Mouse (Mus musculus) embryonic facial prominence, embryonic 10.5 days (tissue): ENCODE results near the gene Sepsecs. TPM values are rescaled to one million over a fixed set of nuclear protein-coding genes. Genes with fewer than 3 reads are reported as not detected.

ENCODE experiments used
- DNase-seq: peaks from one replicate; pipeline ENCODE4 v3.0.0-alpha.2; 2017; ENCODE audit warnings: low spot score
- H3K27ac ChIP-seq: fragments of 300-500 bp; sonication (generic); replicated peaks from 2 replicates; pipeline ENCODE4 v1.5.1; 2016; ENCODE audit warnings: mild to moderate bottlenecking
- H3K27me3 ChIP-seq: fragments of 300-500 bp; sonication (generic); replicated peaks from 2 replicates; pipeline ENCODE4 v1.6.1; 2016; ENCODE audit warnings: low read depth, mild to moderate bottlenecking; ENCODE audit not compliant: poor library complexity, severe bottlenecking
- H3K36me3 ChIP-seq: fragments of 300-500 bp; sonication (generic); replicated peaks from 2 replicates; pipeline ENCODE4 v1.6.1; 2016; ENCODE audit warnings: mild to moderate bottlenecking, moderate library complexity
- H3K4me1 ChIP-seq: fragments of 300-500 bp; sonication (generic); 2 replicates; pipeline ENCODE4 v1.6.1; 2016
- H3K4me3 ChIP-seq: fragments of 300-500 bp; sonication (generic); 2 replicates; pipeline ENCODE4 v1.5.1; 2016; ENCODE audit warnings: mild to moderate bottlenecking, moderate library complexity
- H3K9me3 ChIP-seq: fragments of 300-500 bp; sonication (generic); 2 replicates; pipeline ENCODE4 v1.6.1; 2016; ENCODE audit warnings: mild to moderate bottlenecking
- WGBS: fragments of 180-500 bp; shearing (Covaris S2); methylation state at CpG from one replicate; pipeline ENCODE4 v1.1.7; 2016; 5-methylcytosine and 5-hydroxymethylcytosine counted together
- polyA plus RNA-seq: library from polyadenylated mRNA; unstranded; fragments of >200 nt; fragmentation: Nextera tagmentation; extraction: Ambion mirVana; gene quantifications from 2 replicates; pipeline ENCODE4 v1.2.1, GENCODE M21; 2016

Sepsecs gene
- polyA plus RNA-seq, 1 experiment from 2014 or later = 9.3 TPM

DNA sequence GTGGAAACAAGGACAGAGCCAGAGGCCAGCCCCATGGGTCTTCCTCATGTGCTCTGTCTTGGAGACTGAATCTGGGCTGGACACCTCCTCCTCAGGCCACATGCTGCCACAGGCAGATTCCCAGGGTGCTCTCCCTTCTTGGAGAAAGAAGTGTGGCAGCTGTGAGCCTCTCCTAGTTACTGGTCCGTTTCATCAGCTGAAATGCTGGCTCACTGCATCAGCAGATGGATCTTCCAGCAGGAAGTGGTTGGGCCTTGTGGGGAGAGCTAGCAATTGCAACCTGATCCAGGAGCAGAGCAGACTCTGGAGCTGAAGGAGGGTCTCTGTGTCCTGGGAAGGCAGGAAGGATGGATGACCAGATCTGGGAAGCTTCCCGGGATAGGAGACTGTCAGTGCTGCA lies 53.0 kb downstream of the Sepsecs start:
- peaks cover 32% of the 10 kb centered on the region for H3K27me3 ChIP-seq
- peaks cover 29% of the 10 kb centered on the region for H3K4me1 ChIP-seq
- 19% methylated on average over 2 of the region's 2 CpGs for WGBS
- H3K9me3 ChIP-seq = no peaks in the 10 kb centered on the region
- H3K4me3 ChIP-seq = no peak overlapping the region
- peak; percentile 39 for DNase-seq
- H3K27ac ChIP-seq = 0 out of 2 replicates have a peak overlapping the region, but pooled peaks have one; percentile 41
- H3K36me3 ChIP-seq = no peaks in the 10 kb centered on the region

DNA sequence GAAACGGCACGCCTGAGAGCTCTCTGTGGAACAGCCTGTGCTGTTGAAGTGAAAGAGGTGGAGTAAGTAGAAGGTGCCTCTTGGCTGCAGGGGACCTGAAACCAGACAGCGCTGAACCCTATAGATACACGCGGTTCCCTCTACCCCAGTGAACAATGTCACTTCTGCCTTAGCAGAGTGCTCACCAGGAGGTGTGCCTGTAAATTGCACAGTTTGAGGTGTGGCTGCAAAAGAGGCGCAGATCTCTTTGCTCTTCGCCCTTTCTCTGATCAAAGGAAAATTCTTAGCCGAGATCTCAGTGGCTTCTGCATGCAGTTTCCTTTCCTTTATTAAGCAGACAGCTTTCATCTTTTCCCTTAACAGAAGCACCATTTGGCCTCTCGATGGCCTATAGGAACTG lies 54.1 kb downstream of the Sepsecs start:
- H3K4me3 ChIP-seq = no peak overlapping the region
- H3K4me1 ChIP-seq = peaks cover 29% of the 10 kb centered on the region
- peaks cover 32% of the 10 kb centered on the region for H3K27me3 ChIP-seq
- H3K27ac ChIP-seq = no peak overlapping the region
- WGBS = 75% methylated on average over 9 of the region's 9 CpGs
- H3K9me3 ChIP-seq = no peaks in the 10 kb centered on the region
- H3K36me3 ChIP-seq = no peaks in the 10 kb centered on the region
- DNase-seq = no peak

DNA sequence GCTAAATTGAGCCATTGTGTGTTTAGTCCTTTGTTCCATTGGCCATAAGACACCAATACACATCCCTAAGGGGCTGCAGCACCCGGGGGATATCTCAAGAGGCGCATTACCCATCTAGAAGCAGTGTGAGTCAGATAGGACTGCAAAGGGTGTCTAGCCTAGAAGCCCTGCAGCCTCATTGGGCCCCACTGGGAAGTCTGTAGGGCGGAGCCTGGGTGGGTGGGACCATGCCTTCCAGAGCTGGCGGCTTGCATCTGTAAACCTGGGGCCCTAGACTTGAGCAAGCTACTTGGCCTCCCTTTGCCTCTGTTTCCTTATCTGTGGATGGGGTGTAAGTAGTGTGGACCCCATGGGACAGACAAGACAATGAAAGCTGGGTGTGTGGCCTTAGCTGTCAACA lies 54.8 kb downstream of the Sepsecs start:
- no peaks in the 10 kb centered on the region for H3K9me3 ChIP-seq
- H3K4me1 ChIP-seq = peaks cover 29% of the 10 kb centered on the region
- WGBS = 71% methylated on average over 4 of the region's 4 CpGs
- no peak overlapping the region for H3K27ac ChIP-seq
- no peaks in the 10 kb centered on the region for H3K36me3 ChIP-seq
- DNase-seq = no peak
- H3K4me3 ChIP-seq = no peak overlapping the region
- H3K27me3 ChIP-seq = peaks cover 25% of the 10 kb centered on the region

DNA sequence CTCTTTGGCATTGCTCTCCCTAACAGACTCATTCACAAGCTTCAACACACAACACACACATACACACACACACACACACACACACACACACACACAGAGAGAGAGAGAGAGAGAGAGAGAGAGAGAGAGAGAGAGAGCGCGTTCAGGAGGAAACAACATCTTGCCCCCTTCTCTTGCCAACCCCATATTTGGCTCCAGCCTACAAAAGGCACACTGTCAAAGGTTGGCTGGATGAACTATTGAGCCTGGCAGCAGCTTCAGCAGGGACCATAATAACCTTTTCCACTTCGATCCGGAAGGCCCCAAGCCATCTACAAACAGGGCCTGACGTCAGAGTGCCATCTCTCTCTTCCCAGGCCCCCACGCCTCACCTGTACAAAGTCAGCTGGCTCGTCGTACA lies 56.7 kb downstream of the Sepsecs start:
- Histone ChIP-seq H3K27ac (no peak overlapping the region), H3K4me1 (peaks cover 15% of the 10 kb centered on the region), H3K9me3 (no peaks in the 10 kb centered on the region), H3K36me3 (no peaks in the 10 kb centered on the region), H3K4me3 (no peak overlapping the region), H3K27me3 (peaks cover 11% of the 10 kb centered on the region)
- 91% methylated on average over 8 of the region's 8 CpGs for WGBS
- no peak for DNase-seq

DNA sequence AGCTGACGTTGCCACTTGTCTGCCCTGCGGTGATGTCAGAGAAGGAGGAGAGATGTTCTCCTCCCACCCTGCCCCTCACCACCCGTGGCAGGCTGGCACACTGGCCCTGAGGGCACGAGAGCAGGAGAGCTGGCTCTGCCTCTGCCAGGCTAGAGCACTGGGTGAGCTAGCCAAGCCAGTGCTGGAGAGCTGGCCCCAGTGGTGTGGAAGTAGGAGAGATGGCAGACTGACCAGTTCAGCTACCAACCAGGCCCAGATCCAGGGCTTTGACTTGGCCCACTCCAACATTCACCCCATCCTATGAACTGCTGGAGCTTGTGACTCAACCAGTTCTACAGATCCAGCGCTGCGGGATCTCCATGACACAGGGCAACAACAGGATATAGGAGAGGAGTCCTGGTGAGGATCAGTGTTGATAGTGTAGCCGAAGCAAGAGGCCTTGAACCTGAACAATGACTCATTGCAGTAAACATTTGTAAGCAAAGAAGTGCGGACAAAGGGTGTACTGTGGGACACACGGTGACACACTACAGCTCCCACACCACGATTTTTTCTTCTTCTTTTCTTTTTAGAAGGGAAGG lies 58.1 kb downstream of the Sepsecs start:
- H3K4me1 ChIP-seq = peaks cover 3% of the 10 kb centered on the region
- 0 out of 2 replicates have a peak, but pooled peaks cover 4% of the 10 kb centered on the region for H3K9me3 ChIP-seq
- no peak overlapping the region for H3K4me3 ChIP-seq
- H3K36me3 ChIP-seq = no peaks in the 10 kb centered on the region
- H3K27ac ChIP-seq = no peak overlapping the region
- 78% methylated on average over 10 of the region's 10 CpGs for WGBS
- no peak for DNase-seq
- no peaks in the 10 kb centered on the region for H3K27me3 ChIP-seq

DNA sequence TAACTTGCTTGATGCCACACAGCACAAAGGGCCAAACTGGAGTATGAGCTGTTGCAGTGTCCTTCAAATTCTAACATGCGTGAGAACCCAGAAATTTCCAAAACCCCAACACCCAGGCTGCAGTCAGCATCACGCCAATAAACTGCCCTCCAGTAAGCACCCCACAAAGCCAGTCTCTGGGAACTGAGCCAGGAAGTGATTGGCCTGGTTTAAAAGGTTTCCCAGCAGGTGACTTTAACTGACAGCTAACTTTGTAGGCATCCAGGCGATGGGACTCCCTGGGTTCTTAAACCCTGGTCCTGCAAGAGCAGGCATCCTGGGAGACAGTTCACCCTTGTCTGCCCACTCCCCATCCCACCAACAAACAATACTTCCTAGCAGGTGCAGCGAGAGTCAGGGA lies 59.2 kb downstream of the Sepsecs start:
- H3K9me3 ChIP-seq = 0 out of 2 replicates have a peak, but pooled peaks cover 4% of the 10 kb centered on the region
- no peak overlapping the region for H3K27ac ChIP-seq
- 53% methylated on average over 4 of the region's 4 CpGs for WGBS
- DNase-seq = no peak
- H3K4me3 ChIP-seq = no peak overlapping the region
- H3K4me1 ChIP-seq = no peaks in the 10 kb centered on the region
- no peaks in the 10 kb centered on the region for H3K36me3 ChIP-seq
- H3K27me3 ChIP-seq = no peaks in the 10 kb centered on the region

DNA sequence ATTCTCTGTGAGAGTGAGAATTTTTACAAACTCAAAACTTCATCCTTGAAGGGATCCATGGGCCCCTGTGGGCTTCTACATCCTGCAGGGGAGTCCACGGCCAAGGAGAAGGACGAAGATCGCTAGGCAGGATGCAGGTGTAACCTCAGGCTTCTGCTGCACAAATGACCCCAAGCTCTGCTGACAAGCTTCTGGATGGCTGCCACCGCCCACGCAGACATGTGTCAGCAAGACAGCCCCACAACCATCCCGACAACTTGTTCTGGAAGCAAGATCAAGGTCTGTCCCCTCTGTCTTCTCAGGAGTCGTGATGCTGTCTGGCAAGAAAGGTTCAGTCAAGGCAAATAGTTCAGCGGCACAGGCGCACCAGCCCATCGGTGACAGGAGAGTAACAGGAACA lies 59.8 kb downstream of the Sepsecs start:
- H3K36me3 ChIP-seq = no peaks in the 10 kb centered on the region
- no peak for DNase-seq
- H3K4me1 ChIP-seq = peaks cover 2% of the 10 kb centered on the region
- H3K4me3 ChIP-seq = no peak overlapping the region
- H3K9me3 ChIP-seq = 0 out of 2 replicates have a peak, but pooled peaks cover 4% of the 10 kb centered on the region
- WGBS = 90% methylated on average over 10 of the region's 10 CpGs
- no peak overlapping the region for H3K27ac ChIP-seq
- no peaks in the 10 kb centered on the region for H3K27me3 ChIP-seq

DNA sequence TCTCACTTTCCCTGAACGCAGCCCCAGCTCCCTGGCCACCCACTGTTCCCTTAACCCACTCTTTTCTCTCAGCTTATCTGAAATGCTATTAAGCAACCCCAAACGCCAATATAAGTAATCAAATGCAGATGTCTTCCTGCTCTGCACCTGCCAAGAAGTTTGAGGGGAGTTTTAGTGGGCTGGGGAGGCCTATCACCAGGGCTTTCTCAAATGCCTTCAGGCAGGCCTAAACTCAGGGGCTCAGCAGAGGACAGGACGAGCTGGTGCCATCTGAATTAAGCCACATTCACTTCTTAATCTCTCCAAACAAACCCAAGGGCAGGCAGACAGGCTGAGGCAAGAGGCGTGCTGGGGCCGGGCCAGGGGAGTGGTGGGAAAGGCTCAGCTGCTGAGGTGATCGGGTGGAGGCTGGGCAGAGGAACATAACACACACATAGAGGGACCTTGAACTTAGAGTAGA lies 64.9 kb downstream of the Sepsecs start:
- Histone ChIP-seq H3K27ac (peak overlapping the region; percentile 20; the same call in 1 of the 2 replicates), H3K4me1 (peaks cover 5% of the 10 kb centered on the region), H3K36me3 (no peaks in the 10 kb centered on the region), H3K9me3 (0 out of 2 replicates have a peak, but pooled peaks cover 4% of the 10 kb centered on the region), H3K27me3 (no peaks in the 10 kb centered on the region), H3K4me3 (no peak overlapping the region)
- peak; percentile 43 for DNase-seq
- 29% methylated on average over 6 of the region's 6 CpGs for WGBS

DNA sequence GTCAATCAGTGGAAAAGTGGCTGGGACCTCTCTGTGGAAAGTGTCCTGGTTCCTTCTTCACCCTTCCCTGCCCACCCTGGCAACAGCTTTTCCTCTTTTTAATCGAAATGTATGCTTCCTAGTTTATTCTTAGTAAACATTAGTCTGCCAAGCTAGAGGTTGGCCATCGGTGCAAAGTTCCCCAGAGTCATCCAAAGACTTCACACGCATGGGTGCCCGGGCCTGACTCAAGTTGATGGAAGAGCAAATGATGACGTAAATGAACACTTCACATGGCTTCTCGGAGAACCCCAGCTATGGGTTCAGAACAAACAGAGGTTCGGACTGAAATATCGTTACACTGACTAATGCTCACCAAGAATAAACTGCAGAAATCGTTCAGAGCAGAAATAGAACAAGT lies 78.9 kb downstream of the Sepsecs start:
- WGBS = 92% methylated on average over 9 of the region's 9 CpGs
- no peaks in the 10 kb centered on the region for H3K27me3 ChIP-seq
- H3K4me1 ChIP-seq = no peaks in the 10 kb centered on the region
- H3K4me3 ChIP-seq = no peak overlapping the region
- H3K36me3 ChIP-seq = no peaks in the 10 kb centered on the region
- no peak overlapping the region for H3K27ac ChIP-seq
- no peak for DNase-seq
- no peaks in the 10 kb centered on the region for H3K9me3 ChIP-seq

Other genes starting within 250 kb of the Sepsecs start
- 1.4 and 1.5 TPM in 2 replicates for gene Ccdc149, start 198.2 kb downstream of the Sepsecs start, polyA plus RNA-seq
- 1.7 and 2.0 TPM in 2 replicates for gene Lgi2, start 103.2 kb downstream of the Sepsecs start, polyA plus RNA-seq
- gene Pi4k2b, start 71.9 kb upstream of the Sepsecs start, polyA plus RNA-seq = 16.5 and 17.4 TPM in 2 replicates
- 21.1 and 22.6 TPM in 2 replicates for gene Zcchc4, start 105.7 kb upstream of the Sepsecs start, polyA plus RNA-seq
- 124 and 125 TPM in 2 replicates for gene Anapc4, start 164.3 kb upstream of the Sepsecs start, polyA plus RNA-seq